Mouse (Mus musculus) midbrain, embryonic 12.5 days (tissue): Measurements from ENCODE around the gene Il20. TPM values are rescaled to one million over a fixed set of nuclear protein-coding genes. Genes with fewer than 3 reads are reported as not detected.

Experiments used
- ATAC-seq: fragments of 200-750 bp; cut with Nextera tagmentation; 2 replicates; pipeline ENCODE4 v1.8.0; 2017; ENCODE audit warnings: low read depth, moderate TSS enrichment, moderate library complexity; ENCODE audit not compliant: low FRiP score
- H3K27ac ChIP-seq: fragments of 300-500 bp; sonication (generic); replicated peaks from 2 replicates; pipeline ENCODE4 v1.5.1; 2016; ENCODE audit warnings: mild to moderate bottlenecking
- H3K27me3 ChIP-seq: fragments of 300-500 bp; sonication (generic); 2 replicates; pipeline ENCODE4 v1.6.1; 2016; ENCODE audit warnings: mild to moderate bottlenecking
- H3K36me3 ChIP-seq: fragments of 300-500 bp; sonication (generic); 2 replicates; pipeline ENCODE4 v1.6.1; 2016
- H3K4me1 ChIP-seq: fragments of 300-500 bp; sonication (generic); 2 replicates; pipeline ENCODE4 v1.6.1; 2016
- H3K4me2 ChIP-seq: fragments of 300-500 bp; sonication (generic); replicated peaks from 2 replicates; pipeline ENCODE4 v1.6.1; 2016; ENCODE audit warnings: mild to moderate bottlenecking, moderate library complexity
- H3K4me3 ChIP-seq: fragments of 300-500 bp; sonication (generic); 2 replicates; pipeline ENCODE4 v1.5.1; 2016; ENCODE audit warnings: mild to moderate bottlenecking
- H3K9ac ChIP-seq: fragments of 300-500 bp; sonication (generic); replicated peaks from 2 replicates; pipeline ENCODE4 v1.6.1; 2016; ENCODE audit warnings: mild to moderate bottlenecking, moderate library complexity
- H3K9me3 ChIP-seq: fragments of 300-500 bp; sonication (generic); 2 replicates; pipeline ENCODE4 v1.6.1; 2016; ENCODE audit warnings: mild to moderate bottlenecking
- WGBS: fragments of 180-500 bp; shearing (Covaris S2); methylation state at CpG from one replicate; pipeline ENCODE4 v1.1.7; 2016; 5-methylcytosine and 5-hydroxymethylcytosine counted together
- polyA plus RNA-seq: library from polyadenylated mRNA; unstranded; fragments of >200 nt; fragmentation: Nextera tagmentation; extraction: Ambion mirVana; gene quantifications from 2 replicates; pipeline ENCODE4 v1.2.1, GENCODE M21; 2016

The Il20 gene
- polyA plus RNA-seq, 1 experiment from 2014 or later, result not detected

GRCm38 (mm10) chr1:130857456-130857855 lies 53.8 kb downstream of the Il20 start:
- Histone ChIP-seq H3K27me3 (no peaks in the 10 kb centered on the region), H3K4me1 (peaks cover 6% of the 10 kb centered on the region; the same call in 1 of the 2 replicates), H3K4me3 (no peak overlapping the region), H3K36me3 (no peaks in the 10 kb centered on the region), H3K9me3 (no peaks in the 10 kb centered on the region), H3K27ac (no peak overlapping the region), H3K4me2 (no peak overlapping the region), H3K9ac (no peak overlapping the region)
- WGBS, result 93% methylated on average over 4 of the region's 4 CpGs
- no peak for ATAC-seq

Other genes starting within 250 kb of the Il20 start
- not detected in 2 replicates for gene C4bp, start 249.8 kb downstream of the Il20 start, polyA plus RNA-seq
- gene Gm29427, start 195.7 kb downstream of the Il20 start, polyA plus RNA-seq, result not detected in 2 replicates
- gene Yod1, start 194.1 kb downstream of the Il20 start, polyA plus RNA-seq, result 22.2 and 22.4 TPM in 2 replicates
- 15.6 and 16.1 TPM in 2 replicates for gene Pfkfb2, start 182.2 kb downstream of the Il20 start, polyA plus RNA-seq
- 0.54 and 0.56 TPM in 2 replicates for gene AA986860, start 179.5 kb downstream of the Il20 start, polyA plus RNA-seq
- gene Fcamr, start 110.5 kb downstream of the Il20 start, polyA plus RNA-seq, result not detected in 2 replicates
- not detected in 2 replicates for gene Pigr, start 84.8 kb downstream of the Il20 start, polyA plus RNA-seq
- 0.48 TPM in 1 of 2 replicates, not detected in the other for gene Fcmr, start 45.8 kb downstream of the Il20 start, polyA plus RNA-seq
- gene Il24, start 24.0 kb downstream of the Il20 start, polyA plus RNA-seq, result not detected in 2 replicates
- gene Il19, start 28.7 kb upstream of the Il20 start, polyA plus RNA-seq, result not detected in 2 replicates
- not detected in 2 replicates for gene Il10, start 108.4 kb upstream of the Il20 start, polyA plus RNA-seq
- 69.5 and 76.4 TPM in 2 replicates for gene Mapkapk2, start 186.4 kb upstream of the Il20 start, polyA plus RNA-seq
- 18.7 and 21.5 TPM in 2 replicates for gene Dyrk3, start 226.9 kb upstream of the Il20 start, polyA plus RNA-seq
- 50.9 and 54.4 TPM in 2 replicates for gene Eif2d, start 241.7 kb upstream of the Il20 start, polyA plus RNA-seq